Mouse (Mus musculus): Measurements from ENCODE around the gene Rnf41. TPM values are rescaled to one million over a fixed set of nuclear protein-coding genes. Genes with fewer than 3 reads are reported as not detected.

Rnf41 gene
- polyA plus RNA-seq, 1 experiment from 2014 or later: 27.0 TPM

DNA sequence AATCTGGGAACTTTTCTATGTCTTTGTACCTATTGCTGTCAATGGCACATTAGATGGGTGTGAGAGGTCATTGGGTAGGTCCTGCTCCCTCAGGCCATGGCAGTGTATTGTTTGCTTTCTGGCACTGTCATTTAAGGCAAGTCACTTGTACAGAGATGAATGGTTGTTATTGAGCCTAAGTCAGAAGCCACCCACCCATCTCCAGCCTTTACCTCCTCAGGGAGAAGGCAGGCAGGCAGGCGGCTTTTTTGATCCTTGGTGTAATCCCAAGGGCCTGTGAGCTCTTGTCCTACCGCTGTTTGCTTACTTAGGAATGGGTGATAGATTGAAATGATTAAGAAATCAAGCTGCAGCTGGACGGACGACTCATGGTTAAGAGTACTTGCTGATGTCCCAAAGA is 18.0 kb downstream of the Rnf41 start:
- Histone ChIP-seq H3K9me3 (no peaks in the 10 kb centered on the region), H3K4me3 (no peak overlapping the region), H3K27ac (replicated peaks) (no peak overlapping the region), H3K36me3 (peaks cover 67% of the 10 kb centered on the region), H3K4me2 (no peak overlapping the region), H3K27me3 (replicated peaks) (no peaks in the 10 kb centered on the region), H3K9ac (no peak overlapping the region), H3K4me1 (peaks cover 8% of the 10 kb centered on the region)
- WGBS: 80% methylated on average over 4 of the region's 4 CpGs
- ATAC-seq (ENCODE audit: extremely low read depth, insufficient number of reproducible peaks, low FRiP score, low TSS enrichment): no peak

DNA sequence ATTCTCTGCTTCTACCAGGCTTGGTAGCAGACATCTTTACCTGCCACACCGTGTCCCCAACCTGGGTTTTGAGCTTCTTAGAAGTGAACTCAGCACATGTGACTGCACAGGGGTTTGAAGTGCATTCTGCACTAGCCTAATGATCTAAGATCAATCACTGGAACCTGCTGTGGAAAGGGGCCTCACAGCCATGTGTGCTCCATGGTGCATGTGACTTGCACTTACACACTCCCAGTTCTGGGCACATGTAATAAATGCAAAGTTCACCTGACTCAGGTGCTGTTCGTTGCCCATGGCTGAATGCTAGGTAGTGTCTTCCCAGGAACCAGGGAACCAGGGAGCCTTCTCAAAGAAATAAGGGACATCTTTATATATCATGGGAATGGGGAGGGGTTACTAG is 22.0 kb downstream of the Rnf41 start:
- WGBS: 96% methylated on average over 2 of the region's 2 CpGs
- H3K27ac ChIP-seq (replicated peaks): no peak overlapping the region
- no peak overlapping the region for H3K4me3 ChIP-seq
- H3K4me2 ChIP-seq: no peak overlapping the region
- no peaks in the 10 kb centered on the region for H3K27me3 ChIP-seq (replicated peaks)
- peaks cover 15% of the 10 kb centered on the region for H3K4me1 ChIP-seq
- peaks cover 91% of the 10 kb centered on the region for H3K36me3 ChIP-seq
- no peak overlapping the region for H3K9ac ChIP-seq
- no peaks in the 10 kb centered on the region for H3K9me3 ChIP-seq
- ATAC-seq (ENCODE audit: extremely low read depth, insufficient number of reproducible peaks, low FRiP score, low TSS enrichment): no peak

DNA sequence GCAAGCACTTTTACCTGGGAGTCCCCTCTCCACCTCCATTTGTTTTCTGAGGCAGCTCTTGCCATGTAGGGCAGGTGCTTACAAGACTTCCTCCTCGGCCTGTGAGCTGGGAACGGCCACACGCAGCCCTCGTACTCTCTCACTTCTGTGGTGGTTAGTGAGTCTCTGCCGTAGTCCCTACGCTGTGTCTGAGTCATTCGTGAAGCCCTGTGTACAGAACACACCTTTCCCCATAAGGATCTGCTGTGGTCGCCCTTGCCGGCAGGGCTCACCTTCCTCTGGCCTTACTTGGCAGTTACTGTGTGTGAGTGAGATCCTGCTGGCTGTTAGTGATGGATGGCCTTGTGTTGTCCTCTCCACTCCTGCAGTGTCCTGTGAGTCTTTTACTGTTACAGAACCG is 23.2 kb downstream of the Rnf41 start:
- H3K4me3 ChIP-seq: no peak overlapping the region
- peak overlapping the region; percentile 73; the same call in 1 of the 2 replicates for H3K27ac ChIP-seq (replicated peaks)
- H3K9me3 ChIP-seq: no peaks in the 10 kb centered on the region
- ATAC-seq (ENCODE audit: extremely low read depth, insufficient number of reproducible peaks, low FRiP score, low TSS enrichment): no peak
- no peak overlapping the region for H3K4me2 ChIP-seq
- H3K27me3 ChIP-seq (replicated peaks): no peaks in the 10 kb centered on the region
- peaks cover 15% of the 10 kb centered on the region for H3K4me1 ChIP-seq
- peak overlapping the region; percentile 64; the same call in 1 of the 2 replicates for H3K9ac ChIP-seq
- peaks cover 91% of the 10 kb centered on the region for H3K36me3 ChIP-seq
- WGBS: 77% methylated on average over 10 of the region's 10 CpGs

DNA sequence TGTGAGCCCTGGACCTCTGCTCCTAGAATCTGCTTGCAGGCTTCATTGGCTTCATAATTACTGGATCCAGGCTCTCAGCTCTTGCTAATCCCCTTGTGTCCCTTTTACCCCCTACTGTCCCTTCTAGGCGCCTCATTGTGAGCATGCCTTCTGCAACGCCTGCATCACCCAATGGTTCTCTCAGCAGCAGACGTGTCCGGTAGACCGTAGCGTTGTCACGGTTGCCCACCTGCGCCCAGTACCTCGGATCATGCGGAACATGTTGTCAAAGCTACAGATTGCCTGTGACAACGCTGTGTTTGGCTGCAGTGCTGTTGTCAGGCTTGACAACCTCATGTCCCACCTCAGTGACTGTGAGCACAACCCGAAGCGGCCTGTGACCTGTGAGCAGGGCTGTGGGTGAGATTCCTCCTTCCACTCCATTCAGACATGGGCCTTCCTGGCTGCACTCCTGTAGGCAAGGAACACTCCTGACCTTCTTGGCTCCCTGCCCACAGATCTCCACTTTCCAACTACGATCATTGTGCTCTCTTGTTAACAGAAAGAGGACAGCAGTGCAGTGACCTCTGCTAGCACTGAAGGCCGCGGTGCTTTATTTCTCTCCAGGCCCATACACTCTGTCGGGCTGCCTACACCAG is 23.8 kb downstream of the Rnf41 start:
- WGBS: 73% methylated on average over 17 of the region's 17 CpGs
- H3K9ac ChIP-seq: peak overlapping the region; percentile 64
- H3K9me3 ChIP-seq: no peaks in the 10 kb centered on the region
- no peak overlapping the region for H3K4me3 ChIP-seq
- 0 out of 2 replicates have a peak, but pooled peaks have one; percentile 17 for ATAC-seq (ENCODE audit: extremely low read depth, insufficient number of reproducible peaks, low FRiP score, low TSS enrichment)
- H3K4me2 ChIP-seq: no peak overlapping the region
- peaks cover 15% of the 10 kb centered on the region for H3K4me1 ChIP-seq
- H3K36me3 ChIP-seq: peaks cover 91% of the 10 kb centered on the region
- H3K27me3 ChIP-seq (replicated peaks): no peaks in the 10 kb centered on the region
- H3K27ac ChIP-seq (replicated peaks): peak overlapping the region; percentile 73

DNA sequence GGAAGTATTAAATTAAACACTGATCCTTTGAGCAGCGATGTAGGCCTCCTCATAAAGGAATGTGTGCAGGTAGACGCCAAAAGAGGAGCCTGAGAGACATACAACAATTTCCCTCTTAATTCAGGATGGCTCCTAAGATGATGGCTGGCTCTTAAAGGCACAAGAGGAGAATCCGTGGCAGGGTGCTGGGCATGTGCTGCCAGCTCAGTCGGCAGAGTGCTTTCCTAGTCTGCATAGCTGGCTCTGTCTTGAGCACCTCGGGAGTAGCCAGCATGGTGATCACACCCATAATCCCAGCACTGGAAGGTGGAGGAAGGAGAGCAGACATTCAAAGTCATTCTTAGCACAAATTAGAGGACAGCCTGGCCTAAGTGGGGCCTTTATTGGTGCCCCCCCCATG is 24.4 kb downstream of the Rnf41 start:
- ATAC-seq (ENCODE audit: extremely low read depth, insufficient number of reproducible peaks, low FRiP score, low TSS enrichment): no peak
- H3K27me3 ChIP-seq (replicated peaks): no peaks in the 10 kb centered on the region
- H3K4me3 ChIP-seq: no peak overlapping the region
- H3K27ac ChIP-seq (replicated peaks): peak overlapping the region; percentile 73
- no peaks in the 10 kb centered on the region for H3K9me3 ChIP-seq
- 81% methylated on average over 5 of the region's 5 CpGs for WGBS
- no peak overlapping the region for H3K4me2 ChIP-seq
- peaks cover 15% of the 10 kb centered on the region for H3K4me1 ChIP-seq
- peak overlapping the region; percentile 64 for H3K9ac ChIP-seq
- peaks cover 91% of the 10 kb centered on the region for H3K36me3 ChIP-seq

DNA sequence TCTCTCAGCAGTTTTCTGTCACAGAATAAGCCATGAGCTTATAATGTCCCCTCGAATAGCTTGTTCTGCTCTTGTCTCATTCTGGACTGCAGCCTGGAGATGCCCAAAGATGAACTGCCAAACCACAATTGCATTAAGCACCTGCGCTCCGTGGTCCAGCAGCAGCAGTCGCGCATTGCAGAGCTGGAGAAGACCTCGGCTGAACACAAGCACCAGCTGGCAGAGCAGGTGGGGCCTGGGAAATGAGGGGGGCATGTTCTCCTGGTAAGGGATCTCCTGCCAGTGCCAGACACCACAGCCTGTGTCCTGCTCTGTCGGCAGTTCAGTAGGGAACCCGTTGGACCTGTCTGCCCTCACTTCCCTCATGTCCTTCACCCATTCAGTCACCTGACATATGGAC is 24.9 kb downstream of the Rnf41 start:
- Histone ChIP-seq H3K9ac (no peak overlapping the region), H3K36me3 (peaks cover 91% of the 10 kb centered on the region), H3K27ac (replicated peaks) (no peak overlapping the region; the same call in 1 of the 2 replicates), H3K27me3 (replicated peaks) (no peaks in the 10 kb centered on the region), H3K4me3 (no peak overlapping the region), H3K4me1 (peaks cover 15% of the 10 kb centered on the region), H3K9me3 (no peaks in the 10 kb centered on the region), H3K4me2 (no peak overlapping the region)
- WGBS: 90% methylated on average over 8 of the region's 8 CpGs
- ATAC-seq (ENCODE audit: extremely low read depth, insufficient number of reproducible peaks, low FRiP score, low TSS enrichment): no peak

DNA sequence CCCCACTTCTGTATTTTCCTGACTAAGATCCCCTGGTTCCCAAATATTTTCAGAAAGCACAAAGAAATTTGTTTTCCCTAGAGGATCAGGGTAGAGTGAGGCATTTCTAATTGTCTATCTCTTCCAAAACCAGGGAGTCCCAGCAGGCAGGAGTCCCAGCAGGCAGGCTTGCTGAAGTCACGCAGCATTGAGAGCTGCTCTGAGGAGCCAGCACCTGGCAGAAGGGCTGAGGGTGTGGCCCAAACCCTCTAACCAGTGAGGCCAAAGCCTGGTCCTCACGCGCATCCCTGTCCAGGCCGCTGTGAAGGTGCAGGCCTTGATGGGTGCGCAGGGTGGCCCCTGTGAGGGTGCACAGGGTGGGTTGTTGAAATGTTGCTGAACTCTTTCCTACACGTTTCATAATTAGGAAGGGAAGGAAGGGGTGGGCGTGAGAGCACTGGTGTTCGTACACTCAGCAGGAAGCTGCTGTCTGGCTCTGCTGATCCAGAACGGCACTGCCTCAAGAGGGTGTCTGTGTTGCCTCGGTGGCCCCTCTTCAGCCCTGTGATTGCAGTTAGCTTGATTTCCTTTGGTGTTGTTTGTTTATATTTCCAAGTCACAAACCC is 27.3 kb downstream of the Rnf41 start:
- Histone ChIP-seq H3K27me3 (replicated peaks) (no peaks in the 10 kb centered on the region), H3K27ac (replicated peaks) (0 out of 2 replicates have a peak overlapping the region, but pooled peaks have one; percentile 24)
- no peak for ATAC-seq (ENCODE audit: extremely low read depth, insufficient number of reproducible peaks, low FRiP score, low TSS enrichment)

DNA sequence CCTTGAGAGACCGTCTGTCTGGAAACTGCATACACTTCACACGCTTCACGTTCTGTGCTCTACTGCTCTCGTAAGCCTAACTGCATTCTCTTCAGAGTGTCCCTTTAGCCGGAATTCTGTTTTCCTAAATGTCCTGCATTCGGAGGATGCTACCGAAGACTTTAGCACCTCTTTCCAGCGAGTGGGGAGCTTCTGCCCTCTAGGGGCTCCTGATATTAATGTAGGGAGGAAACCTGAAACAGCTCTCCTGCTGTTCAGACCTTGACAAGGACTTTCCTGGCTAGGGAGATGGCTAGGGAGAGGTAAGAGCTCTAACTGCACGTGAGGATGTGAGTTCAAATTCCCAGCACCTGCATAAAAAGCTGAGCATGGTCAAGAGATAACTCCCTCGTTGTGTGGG is 28.9 kb downstream of the Rnf41 start:
- ATAC-seq (ENCODE audit: extremely low read depth, insufficient number of reproducible peaks, low FRiP score, low TSS enrichment): no peak
- Histone ChIP-seq H3K27ac (replicated peaks) (no peak overlapping the region), H3K36me3 (peaks cover 69% of the 10 kb centered on the region), H3K4me1 (peaks cover 8% of the 10 kb centered on the region), H3K27me3 (replicated peaks) (no peaks in the 10 kb centered on the region), H3K4me2 (no peak overlapping the region), H3K4me3 (no peak overlapping the region), H3K9ac (no peak overlapping the region), H3K9me3 (no peaks in the 10 kb centered on the region)
- 59% methylated on average over 10 of the region's 10 CpGs for WGBS

More for the DNA sequence above, 27.3 kb downstream of the Rnf41 start:
- Histone ChIP-seq H3K4me2 (no peak overlapping the region), H3K36me3 (peaks cover 83% of the 10 kb centered on the region), H3K4me3 (no peak overlapping the region), H3K9me3 (no peaks in the 10 kb centered on the region), H3K9ac (no peak overlapping the region), H3K4me1 (peaks cover 15% of the 10 kb centered on the region)
- 66% methylated on average over 10 of the region's 10 CpGs for WGBS

DNA sequence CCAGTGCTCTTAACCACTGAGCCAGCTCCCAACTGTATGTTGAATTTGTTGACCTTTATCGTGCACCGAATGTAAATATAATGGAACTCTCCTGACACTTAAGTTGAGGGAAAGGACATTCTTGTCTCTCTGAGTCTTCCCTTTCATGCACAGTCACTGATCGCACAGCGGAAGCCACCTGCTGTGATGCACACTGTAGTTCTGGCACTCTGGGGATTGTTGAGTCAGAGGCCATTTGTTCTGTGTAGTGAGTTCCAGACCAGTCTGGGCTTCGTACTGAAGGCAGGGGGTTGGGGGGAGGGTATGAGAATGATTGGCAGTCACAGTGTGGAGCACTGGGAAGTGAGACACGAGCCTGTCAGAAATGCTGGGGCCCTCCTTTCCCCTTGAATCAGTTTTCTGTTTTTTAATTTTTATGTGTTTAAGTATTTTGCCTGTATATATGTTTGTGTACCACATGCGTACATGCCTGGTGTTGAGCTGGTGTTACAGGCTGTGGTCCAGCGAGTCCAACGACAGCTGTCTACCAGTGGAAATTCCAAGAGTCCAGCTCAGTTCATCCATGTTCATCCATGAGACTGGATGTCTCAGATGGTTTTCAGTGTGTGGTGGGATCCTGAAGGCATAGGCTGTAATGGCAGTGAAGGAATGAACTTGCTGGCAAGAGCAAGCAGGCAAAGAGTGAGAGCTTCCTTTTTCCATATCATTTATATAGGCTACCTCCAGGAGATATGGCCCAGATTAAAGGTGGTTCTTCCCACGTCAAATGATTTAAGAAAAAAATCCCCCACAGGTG is 30.1 kb downstream of the Rnf41 start:
- Histone ChIP-seq H3K9ac (no peak overlapping the region), H3K4me3 (no peak overlapping the region), H3K36me3 (peaks cover 58% of the 10 kb centered on the region), H3K4me1 (no peaks in the 10 kb centered on the region), H3K27ac (replicated peaks) (no peak overlapping the region), H3K9me3 (no peaks in the 10 kb centered on the region), H3K27me3 (replicated peaks) (no peaks in the 10 kb centered on the region), H3K4me2 (no peak overlapping the region)
- no peak for ATAC-seq (ENCODE audit: extremely low read depth, insufficient number of reproducible peaks, low FRiP score, low TSS enrichment)
- 85% methylated on average over 10 of the region's 10 CpGs for WGBS

DNA sequence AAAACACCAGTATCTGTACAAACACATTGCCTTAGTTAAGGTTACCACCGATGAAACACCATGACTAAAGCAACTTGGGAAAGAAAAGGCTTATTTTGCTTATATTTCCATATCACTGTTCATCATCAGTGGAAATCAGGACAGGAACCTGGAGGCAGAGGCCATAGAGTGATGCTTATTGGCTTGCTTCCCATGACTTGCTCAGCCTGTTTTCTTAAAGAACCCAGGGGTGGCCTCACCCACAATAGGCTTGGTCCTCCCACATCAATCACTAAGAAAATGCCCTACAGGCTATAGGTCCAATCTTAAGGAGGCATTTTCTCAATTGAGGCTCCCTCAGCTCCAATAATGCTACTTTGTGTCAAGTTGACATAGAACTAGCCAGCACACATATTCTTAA is 31.3 kb downstream of the Rnf41 start:
- H3K9me3 ChIP-seq: no peaks in the 10 kb centered on the region
- ATAC-seq (ENCODE audit: extremely low read depth, insufficient number of reproducible peaks, low FRiP score, low TSS enrichment): no peak
- no peak overlapping the region for H3K4me3 ChIP-seq
- H3K4me2 ChIP-seq: no peak overlapping the region
- H3K9ac ChIP-seq: no peak overlapping the region
- 80% methylated on average over 1 of the region's 1 CpGs for WGBS
- H3K4me1 ChIP-seq: no peaks in the 10 kb centered on the region
- peaks cover 46% of the 10 kb centered on the region for H3K36me3 ChIP-seq
- no peaks in the 10 kb centered on the region for H3K27me3 ChIP-seq (replicated peaks)
- H3K27ac ChIP-seq (replicated peaks): no peak overlapping the region

DNA sequence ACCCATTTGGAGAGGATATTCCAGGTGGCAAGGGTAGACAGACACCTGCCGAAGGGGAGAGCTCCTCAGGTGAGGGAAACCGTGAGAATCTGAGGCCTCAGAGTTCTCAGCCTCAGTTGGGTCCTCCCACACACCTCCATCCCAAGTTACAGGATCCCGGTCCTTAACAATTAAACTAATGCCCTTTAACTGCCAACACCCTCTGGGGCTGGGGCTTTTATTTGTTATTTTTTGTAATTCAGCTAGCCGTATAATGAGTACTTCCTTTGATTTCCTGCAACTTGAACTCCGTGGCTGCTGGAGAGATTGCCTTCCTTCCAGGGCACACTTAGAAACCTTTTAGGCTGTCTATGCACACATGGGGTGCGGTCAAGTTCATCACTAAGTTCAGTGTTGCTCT is 32.9 kb downstream of the Rnf41 start:
- no peak overlapping the region for H3K27ac ChIP-seq (replicated peaks)
- no peak for ATAC-seq (ENCODE audit: extremely low read depth, insufficient number of reproducible peaks, low FRiP score, low TSS enrichment)
- no peaks in the 10 kb centered on the region for H3K4me1 ChIP-seq
- H3K9me3 ChIP-seq: no peaks in the 10 kb centered on the region
- H3K4me3 ChIP-seq: no peak overlapping the region
- 65% methylated on average over 6 of the region's 6 CpGs for WGBS
- no peaks in the 10 kb centered on the region for H3K27me3 ChIP-seq (replicated peaks)
- peaks cover 30% of the 10 kb centered on the region for H3K36me3 ChIP-seq
- no peak overlapping the region for H3K9ac ChIP-seq
- H3K4me2 ChIP-seq: no peak overlapping the region

Measured in heart, embryonic 13.5 days (tissue).